8 mouse cellular contexts compared by ENCODE assay signal in the genomic region with DNA sequence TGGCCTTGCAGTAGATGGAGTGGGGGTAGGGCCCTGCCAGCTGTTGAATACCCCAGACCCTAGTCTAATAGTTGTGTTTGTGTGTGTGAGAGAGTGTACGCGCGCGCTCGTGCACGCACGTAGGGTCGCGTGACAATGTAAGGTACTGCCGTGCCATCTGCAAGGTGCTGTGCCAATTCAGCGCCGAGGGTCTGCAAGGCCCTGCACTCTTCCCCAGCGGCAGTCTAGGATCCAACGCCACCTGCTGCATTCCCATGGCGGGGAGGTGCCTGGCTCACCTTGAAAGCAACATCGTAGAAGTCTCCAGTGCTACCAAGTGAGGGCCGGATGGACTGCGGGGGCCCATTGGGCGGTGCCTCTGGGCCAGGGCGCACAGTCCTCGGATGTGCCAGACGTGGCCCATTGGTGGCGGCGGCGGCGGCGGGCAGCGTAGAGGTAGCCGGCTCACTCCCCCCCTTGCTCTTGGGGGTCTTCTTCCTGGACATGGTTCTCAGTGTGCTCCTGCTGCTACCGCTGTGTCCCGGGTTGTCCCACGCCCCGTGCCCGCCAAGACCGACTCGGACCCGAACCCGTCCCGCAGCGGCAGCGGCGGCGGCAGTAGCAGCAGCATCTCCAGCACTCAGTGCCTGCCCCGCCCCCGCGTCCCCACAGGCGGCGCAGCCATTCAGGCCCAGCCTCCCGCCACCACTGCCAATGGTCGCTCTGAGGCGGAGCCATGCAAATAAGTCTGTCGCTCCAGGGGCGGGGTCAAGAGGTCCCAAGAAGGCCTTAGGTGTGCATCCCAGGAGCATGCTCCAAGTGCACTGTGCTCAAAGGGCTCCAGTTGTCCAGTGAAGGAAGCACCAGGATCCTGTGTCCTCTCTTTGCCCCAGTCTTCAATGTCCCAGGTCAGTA. TPM values are rescaled to one million over a fixed set of nuclear protein-coding genes. Genes with fewer than 3 reads are reported as not detected.
A peak's percentile ranks its signal among the peaks of the same experiment; 100 is the strongest.
DNase-seq lines count a peak whose midpoint lies in the region; ATAC-seq and TF ChIP-seq lines count a peak whose summit lies in the region.

No protein-coding gene starts in this region.

- ATAC-seq in hindbrain, postnatal 0 days = peak; percentile 69
- peak; percentile 91 for ATAC-seq in megakaryocyte progenitor cell, adult 5-6 weeks (replicated peaks; ENCODE audit: poor library complexity)

- intact Hi-C loops in left cerebral cortex, postnatal 10 days (cut with DNase I) = no loop called here

- H3K4me2 ChIP-seq in hindbrain, postnatal 0 days (ENCODE audit: low read depth, low read length) = peak overlapping the region; percentile 74

- H3K9ac ChIP-seq in hindbrain, postnatal 0 days (replicated peaks; ENCODE audit: low read length) = peak overlapping the region; percentile 62

- no peaks in the 10 kb centered on the region for H3K27me3 ChIP-seq in hindbrain, postnatal 0 days (ENCODE audit: insufficient read depth, low read length)

- peaks cover 32% of the 10 kb centered on the region for H3K4me1 ChIP-seq in hindbrain, postnatal 0 days (ENCODE audit: insufficient read depth, low read length)

- peak; percentile 83 to 84 for DNase-seq in adrenal gland, adult 18-20 months (ENCODE audit: low spot score in 2 of 2)
- DNase-seq in embryo, embryonic 10.5 days (ENCODE audit: low spot score) = peak; percentile 95
- DNase-seq in gastrocnemius, postnatal 10 days = peak; percentile 81
- peak; percentile 84 for DNase-seq in hindbrain, postnatal 0 days (ENCODE audit: low spot score)
- peak; percentile 72 to 93 for DNase-seq in left cerebral cortex, postnatal 10 days (ENCODE audit: extremely low spot score in 1 of 2, low spot score in 2 of 2)
- peak; percentile 91 to 92 for DNase-seq in right cerebral cortex, postnatal 10 days (ENCODE audit: low spot score in 2 of 2)
- DNase-seq in urinary bladder, postnatal 10 days (ENCODE audit: low spot score) = peak; percentile 43

- H3K9me3 ChIP-seq in hindbrain, postnatal 0 days (ENCODE audit: low read length) = no peaks in the 10 kb centered on the region

- no peaks in the 10 kb centered on the region for H3K36me3 ChIP-seq in hindbrain, postnatal 0 days (ENCODE audit: insufficient read depth, low read length)

- H3K27ac ChIP-seq in hindbrain, postnatal 0 days = peak overlapping the region; percentile 69; the same call in 1 of the 2 replicates

- peak; percentile 34 for TF ChIP-seq CTCF in hindbrain, postnatal 0 days (IDR thresholded peaks at IDR 0.05; ENCODE audit: low read depth)

- WGBS in hindbrain, postnatal 0 days = 6% methylated on average over 52 of the region's 53 CpGs

- peak overlapping the region; percentile 41 for H3K4me3 ChIP-seq in hindbrain, postnatal 0 days (ENCODE audit: low read length)

RNA-seq across cellular contexts. Expression of gene Rab26, which starts 0.7 kb away (rescaled TPM):
- total RNA-seq in adrenal gland, adult 18-20 months (2021) = 1 to 10 TPM; 1.5 to 2.0 TPM
- under 1 TPM; 0.18 to 0.47 TPM for total RNA-seq in gastrocnemius, postnatal 10 days (2021)
- total RNA-seq in hindbrain, postnatal 0 days (2014; rRNA removed) = 2.7 and 4.0 TPM in 2 replicates
- polyA plus RNA-seq in hindbrain, postnatal 0 days (2015; fragmentation: Nextera tagmentation; extraction: Ambion mirVana) = 10.6 and 14.7 TPM in 2 replicates
- total RNA-seq in left cerebral cortex, postnatal 10 days (2021) = 10 to 100 TPM; 22.6 to 29.8 TPM
- 0.12 and 0.17 TPM in 2 replicates for total RNA-seq in megakaryocyte progenitor cell, adult 5-6 weeks (2015)
- total RNA-seq in megakaryocyte progenitor cell, adult 5-6 weeks (2017) = 0.14 and 0.71 TPM in 2 replicates

RNA-seq across cellular contexts. Expression of gene Traf7, which starts 5.6 kb away (rescaled TPM):
- total RNA-seq in adrenal gland, adult 18-20 months (2021) = 100 to 1,000 TPM; 101 to 105 TPM
- total RNA-seq in gastrocnemius, postnatal 10 days (2021) = 10 to 100 TPM; 47.2 to 60.9 TPM
- 159 and 165 TPM in 2 replicates for total RNA-seq in hindbrain, postnatal 0 days (2014; rRNA removed)
- 64.0 and 66.1 TPM in 2 replicates for polyA plus RNA-seq in hindbrain, postnatal 0 days (2015; fragmentation: Nextera tagmentation; extraction: Ambion mirVana)
- total RNA-seq in left cerebral cortex, postnatal 10 days (2021) = 100 to 1,000 TPM; 105 to 107 TPM
- 50.9 and 54.7 TPM in 2 replicates for total RNA-seq in megakaryocyte progenitor cell, adult 5-6 weeks (2015)
- 91.7 and 98.9 TPM in 2 replicates for total RNA-seq in megakaryocyte progenitor cell, adult 5-6 weeks (2017)

RNA-seq across cellular contexts. Expression of gene Pkd1, which starts 16.3 kb away (rescaled TPM):
- total RNA-seq in adrenal gland, adult 18-20 months (2021) = 10 to 100 TPM; 37.9 to 38.2 TPM
- 10 to 100 TPM; 34.6 to 49.1 TPM for total RNA-seq in gastrocnemius, postnatal 10 days (2021)
- total RNA-seq in hindbrain, postnatal 0 days (2014; rRNA removed) = 87.9 and 99.2 TPM in 2 replicates
- 14.9 and 16.0 TPM in 2 replicates for polyA plus RNA-seq in hindbrain, postnatal 0 days (2015; fragmentation: Nextera tagmentation; extraction: Ambion mirVana)
- total RNA-seq in left cerebral cortex, postnatal 10 days (2021) = 10 to 100 TPM; 60.8 to 66.7 TPM
- total RNA-seq in megakaryocyte progenitor cell, adult 5-6 weeks (2015) = 7.4 and 10.6 TPM in 2 replicates
- 6.2 and 15.1 TPM in 2 replicates for total RNA-seq in megakaryocyte progenitor cell, adult 5-6 weeks (2017)

RNA-seq across cellular contexts. Expression of gene Caskin1, which starts 44.9 kb away (rescaled TPM):
- 10 to 100 TPM; 16.0 to 31.5 TPM for total RNA-seq in adrenal gland, adult 18-20 months (2021)
- under 1 TPM; 0.56 to 0.68 TPM for total RNA-seq in gastrocnemius, postnatal 10 days (2021)
- 152 and 163 TPM in 2 replicates for total RNA-seq in hindbrain, postnatal 0 days (2014; rRNA removed)
- 42.1 and 43.7 TPM in 2 replicates for polyA plus RNA-seq in hindbrain, postnatal 0 days (2015; fragmentation: Nextera tagmentation; extraction: Ambion mirVana)
- 100 to 1,000 TPM; 161 to 162 TPM for total RNA-seq in left cerebral cortex, postnatal 10 days (2021)
- not detected in 2 replicates for total RNA-seq in megakaryocyte progenitor cell, adult 5-6 weeks (2015)
- total RNA-seq in megakaryocyte progenitor cell, adult 5-6 weeks (2017) = not detected in 2 replicates

RNA-seq across cellular contexts. Expression of gene Mlst8, which starts 54.5 kb away (rescaled TPM):
- 10 to 100 TPM; 24.6 to 26.5 TPM for total RNA-seq in adrenal gland, adult 18-20 months (2021)
- total RNA-seq in gastrocnemius, postnatal 10 days (2021) = 10 to 100 TPM; 10.8 to 12.1 TPM
- 45.9 and 55.3 TPM in 2 replicates for total RNA-seq in hindbrain, postnatal 0 days (2014; rRNA removed)
- polyA plus RNA-seq in hindbrain, postnatal 0 days (2015; fragmentation: Nextera tagmentation; extraction: Ambion mirVana) = 26.3 and 26.4 TPM in 2 replicates
- 10 to 100 TPM; 31.6 to 37.4 TPM for total RNA-seq in left cerebral cortex, postnatal 10 days (2021)
- 9.2 TPM in 2 replicates for total RNA-seq in megakaryocyte progenitor cell, adult 5-6 weeks (2015)
- 14.9 and 28.9 TPM in 2 replicates for total RNA-seq in megakaryocyte progenitor cell, adult 5-6 weeks (2017)

Comparison
In these comparisons a context has a peak if more than half of its experiments do, and no peak if none do; other contexts are left out.
1. Peak in every context shown above with its lines: DNase-seq, ATAC-seq, H3K4me3 ChIP-seq and H3K27ac ChIP-seq.
2. DNase-seq: peak in every context shown above with its lines; median percentile 95 in embryo, embryonic 10.5 days; 92 in right cerebral cortex, postnatal 10 days; 84 in hindbrain, postnatal 0 days; 84 in adrenal gland, adult 18-20 months; 82 in left cerebral cortex, postnatal 10 days; 81 in gastrocnemius, postnatal 10 days; 43 in urinary bladder, postnatal 10 days.